Mouse (Mus musculus): ENCODE results near the gene Ccdc124. TPM values are rescaled to one million over a fixed set of nuclear protein-coding genes. Genes with fewer than 3 reads are reported as not detected.

The Ccdc124 gene
- total and polyA plus RNA-seq, 2 experiments, result 22.1 to 34.4 TPM

- H3K4me1 ChIP-seq (ENCODE audit: control insufficient read depth, insufficient read depth, low read length), result 0 out of 2 replicates have a peak, but pooled peaks cover 2% of the 10 kb centered on the region
- no peak overlapping the region for H3K27ac ChIP-seq (replicated peaks; ENCODE audit: insufficient read depth, low read depth, low read length)
- TF ChIP-seq POLR2A (IDR thresholded peaks at IDR 0.05; ENCODE audit: extremely low read depth, insufficient read depth, low read length) (no peak), CTCF (IDR thresholded peaks at IDR 0.05; ENCODE audit: low read depth, low read length) (no peak)
- WGBS, result 86% methylated on average over 5 of the region's 5 CpGs
- H3K9ac ChIP-seq (ENCODE audit: low read depth, low read length), result no peak overlapping the region
- no peak for DNase-seq (ENCODE audit: extremely low read depth, low read depth, low spot score)
- H3K4me3 ChIP-seq (ENCODE audit: insufficient read depth, low read depth, low read length), result no peak overlapping the region
- H3K36me3 ChIP-seq (ENCODE audit: control insufficient read depth, insufficient read depth, low read length), result no peaks in the 10 kb centered on the region
- H3K27me3 ChIP-seq (ENCODE audit: control insufficient read depth, insufficient read depth, low read length), result no peaks in the 10 kb centered on the region
- H3K79me2 ChIP-seq (ENCODE audit: control insufficient read depth, insufficient read depth, low read length), result no peaks in the 10 kb centered on the region
These were observed 2.4 kb downstream of the Ccdc124 start for GRCm38 (mm10) chr8:70871195-70871807.

DNA sequence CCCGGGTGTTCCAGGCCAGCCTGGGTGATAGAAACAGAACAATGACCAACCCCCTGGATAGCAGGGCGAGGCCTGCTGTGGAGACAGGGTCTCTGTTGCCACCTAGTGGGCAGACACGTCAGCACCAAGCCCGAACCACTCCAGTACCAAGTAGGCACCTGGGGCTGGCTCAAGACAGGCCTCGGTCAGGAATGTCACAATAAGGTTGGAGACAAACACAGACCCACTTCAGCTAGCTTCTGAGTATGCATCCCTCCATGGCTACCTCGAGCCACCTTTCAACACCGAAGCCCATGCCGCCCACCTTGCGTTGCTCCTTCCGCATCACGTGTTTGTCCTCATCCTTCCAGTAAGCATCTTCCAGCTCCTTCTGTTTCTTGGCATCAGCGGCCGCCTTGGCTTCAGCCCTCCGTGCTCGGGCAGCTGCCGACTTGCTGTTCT, 4.1 kb downstream of the Ccdc124 start:
- H3K27ac ChIP-seq (replicated peaks; ENCODE audit: insufficient read depth, low read depth, low read length), result no peak overlapping the region
- H3K4me3 ChIP-seq (ENCODE audit: insufficient read depth, low read depth, low read length), result no peak overlapping the region
- no peaks in the 10 kb centered on the region for H3K27me3 ChIP-seq (ENCODE audit: control insufficient read depth, insufficient read depth, low read length)
- 51% methylated on average over 16 of the region's 16 CpGs for WGBS
- H3K79me2 ChIP-seq (ENCODE audit: control insufficient read depth, insufficient read depth, low read length), result no peaks in the 10 kb centered on the region
- peaks cover 9% of the 10 kb centered on the region; the same call in 1 of the 2 replicates for H3K4me1 ChIP-seq (ENCODE audit: control insufficient read depth, insufficient read depth, low read length)
- TF ChIP-seq POLR2A (IDR thresholded peaks at IDR 0.05; ENCODE audit: extremely low read depth, insufficient read depth, low read length) (no peak), CTCF (IDR thresholded peaks at IDR 0.05; ENCODE audit: low read depth, low read length) (peak; percentile 99)
- no peaks in the 10 kb centered on the region for H3K36me3 ChIP-seq (ENCODE audit: control insufficient read depth, insufficient read depth, low read length)
- DNase-seq (ENCODE audit: extremely low read depth, low read depth, low spot score), result peak; percentile 40
- H3K9ac ChIP-seq (ENCODE audit: low read depth, low read length), result no peak overlapping the region

GRCm38 (mm10) chr8:70869199-70869571, 4.5 kb downstream of the Ccdc124 start:
- DNase-seq (ENCODE audit: extremely low read depth, low read depth, low spot score), result no peak
- no peak overlapping the region for H3K27ac ChIP-seq (replicated peaks; ENCODE audit: insufficient read depth, low read depth, low read length)
- no peaks in the 10 kb centered on the region for H3K27me3 ChIP-seq (ENCODE audit: control insufficient read depth, insufficient read depth, low read length)
- H3K79me2 ChIP-seq (ENCODE audit: control insufficient read depth, insufficient read depth, low read length), result no peaks in the 10 kb centered on the region
- no peak overlapping the region for H3K9ac ChIP-seq (ENCODE audit: low read depth, low read length)
- no peak overlapping the region for H3K4me3 ChIP-seq (ENCODE audit: insufficient read depth, low read depth, low read length)
- TF ChIP-seq POLR2A (IDR thresholded peaks at IDR 0.05; ENCODE audit: extremely low read depth, insufficient read depth, low read length) (no peak), CTCF (IDR thresholded peaks at IDR 0.05; ENCODE audit: low read depth, low read length) (no peak)
- H3K36me3 ChIP-seq (ENCODE audit: control insufficient read depth, insufficient read depth, low read length), result no peaks in the 10 kb centered on the region
- peaks cover 9% of the 10 kb centered on the region; the same call in 1 of the 2 replicates for H3K4me1 ChIP-seq (ENCODE audit: control insufficient read depth, insufficient read depth, low read length)
- 63% methylated on average over 5 of the region's 5 CpGs for WGBS

DNA sequence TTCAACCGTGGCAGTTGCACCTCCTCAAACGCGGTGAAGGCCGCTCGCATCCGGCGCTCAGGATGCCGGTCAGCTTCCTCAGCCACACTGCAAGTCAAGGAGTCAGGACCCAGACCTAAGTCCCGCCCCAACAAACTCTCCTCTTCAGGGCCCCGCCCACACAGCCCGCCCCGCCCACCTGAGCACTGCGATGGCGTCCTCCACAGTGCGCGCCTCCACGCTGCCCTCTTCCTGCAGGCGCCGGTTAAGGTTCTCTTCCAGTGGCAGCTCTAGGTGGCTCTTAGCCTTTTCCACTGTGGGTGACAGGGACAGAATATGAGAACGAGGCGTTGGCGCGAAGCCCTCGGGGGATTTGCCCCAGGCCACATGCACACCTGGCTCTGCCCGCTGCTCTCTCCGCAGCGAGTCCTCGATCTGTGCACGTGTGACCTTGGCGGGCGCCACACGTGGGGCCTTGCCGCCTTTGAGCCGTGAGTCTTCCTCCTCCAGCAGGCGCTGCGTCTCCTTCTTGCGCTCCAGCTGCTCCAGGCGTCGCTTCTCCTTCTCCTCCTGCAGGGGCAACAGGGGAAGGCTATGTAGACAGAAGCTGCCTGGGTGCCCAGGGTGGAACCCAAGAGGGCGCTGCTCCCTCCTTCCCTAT, 5.1 kb downstream of the Ccdc124 start:
- H3K4me3 ChIP-seq (ENCODE audit: insufficient read depth, low read depth, low read length), result no peak overlapping the region

GRCm38 (mm10) chr8:70866566-70866965, 7.2 kb downstream of the Ccdc124 start:
- no peak for DNase-seq (ENCODE audit: extremely low read depth, low read depth, low spot score)
- Histone ChIP-seq H3K4me1 (ENCODE audit: control insufficient read depth, insufficient read depth, low read length) (peaks cover 8% of the 10 kb centered on the region; the same call in 1 of the 2 replicates), H3K27ac (replicated peaks; ENCODE audit: insufficient read depth, low read depth, low read length) (no peak overlapping the region), H3K9ac (ENCODE audit: low read depth, low read length) (no peak overlapping the region), H3K79me2 (ENCODE audit: control insufficient read depth, insufficient read depth, low read length) (no peaks in the 10 kb centered on the region), H3K27me3 (ENCODE audit: control insufficient read depth, insufficient read depth, low read length) (peaks cover 15% of the 10 kb centered on the region), H3K4me3 (ENCODE audit: insufficient read depth, low read depth, low read length) (no peak overlapping the region), H3K36me3 (ENCODE audit: control insufficient read depth, insufficient read depth, low read length) (no peaks in the 10 kb centered on the region)
- no peak for TF ChIP-seq CTCF (IDR thresholded peaks at IDR 0.05; ENCODE audit: low read depth, low read length)
- TF ChIP-seq POLR2A (IDR thresholded peaks at IDR 0.05; ENCODE audit: extremely low read depth, insufficient read depth, low read length), result no peak
- WGBS, result 89% methylated on average over 7 of the region's 7 CpGs

More for the DNA sequence above, 5.1 kb downstream of the Ccdc124 start:
- WGBS, result 52% methylated on average over 40 of the region's 40 CpGs
- DNase-seq (ENCODE audit: extremely low read depth, low read depth, low spot score), result no peak
- Histone ChIP-seq H3K79me2 (ENCODE audit: control insufficient read depth, insufficient read depth, low read length) (no peaks in the 10 kb centered on the region), H3K27me3 (ENCODE audit: control insufficient read depth, insufficient read depth, low read length) (no peaks in the 10 kb centered on the region; the same call in 1 of the 2 replicates), H3K27ac (replicated peaks; ENCODE audit: insufficient read depth, low read depth, low read length) (no peak overlapping the region), H3K36me3 (ENCODE audit: control insufficient read depth, insufficient read depth, low read length) (no peaks in the 10 kb centered on the region), H3K4me1 (ENCODE audit: control insufficient read depth, insufficient read depth, low read length) (peaks cover 9% of the 10 kb centered on the region; the same call in 1 of the 2 replicates), H3K9ac (ENCODE audit: low read depth, low read length) (no peak overlapping the region)
- TF ChIP-seq POLR2A (IDR thresholded peaks at IDR 0.05; ENCODE audit: extremely low read depth, insufficient read depth, low read length) (no peak), CTCF (IDR thresholded peaks at IDR 0.05; ENCODE audit: low read depth, low read length) (0 out of 2 replicates have a peak, but pooled peaks have one; percentile 4)

All from liver, adult 2 months (tissue).